Mouse (Mus musculus) forebrain, embryonic 14.5 days (tissue): ENCODE measurements at regions not wholly inside any gene's neighbourhood (a gene's known extent, or its start where the extent isn't known, plus 50 kb on each side); places are given as distances from the start of the nearest gene placed in this dataset.
A peak's percentile ranks its signal among the peaks of the same experiment; 100 is the strongest.

Source experiments
- ATAC-seq: fragments of 200-750 bp; cut with Nextera tagmentation; 2 replicates; pipeline ENCODE4 v1.8.0; 2017; ENCODE audit warnings: mild to moderate bottlenecking, moderate library complexity
- DNase-seq: peaks from one replicate; pipeline ENCODE4 v3.0.0-alpha.2; 2015; ENCODE audit warnings: low spot score
- H3K27ac ChIP-seq: fragments of 300-500 bp; sonication (generic); 2 replicates; pipeline ENCODE4 v1.5.1; 2014; ENCODE audit warnings: low read depth, mild to moderate bottlenecking, control low read depth, low read length, moderate library complexity
- H3K27me3 ChIP-seq: fragments of 300-500 bp; sonication (generic); replicated peaks from 2 replicates; pipeline ENCODE4 v1.6.1; 2014; ENCODE audit warnings: low read length, control low read depth, mixed read lengths; ENCODE audit not compliant: control insufficient read depth, insufficient read depth
- H3K36me3 ChIP-seq: fragments of 300-500 bp; sonication (generic); 2 replicates; pipeline ENCODE4 v1.6.1; 2014; ENCODE audit warnings: low read length, control low read depth; ENCODE audit not compliant: control insufficient read depth, insufficient read depth
- H3K4me1 ChIP-seq: fragments of 300-500 bp; sonication (generic); 2 replicates; pipeline ENCODE4 v1.6.1; 2014; ENCODE audit warnings: antibody characterized with exemption, low read length, control low read depth; ENCODE audit not compliant: control insufficient read depth, insufficient read depth
- H3K4me2 ChIP-seq: fragments of 300-500 bp; sonication (generic); 2 replicates; pipeline ENCODE4 v1.6.1; 2014; ENCODE audit warnings: mild to moderate bottlenecking, control low read depth, low read length
- H3K4me3 ChIP-seq: fragments of 300-500 bp; sonication (generic); 2 replicates; pipeline ENCODE4 v1.5.1; 2014; ENCODE audit warnings: low read depth, low read length, control low read depth
- H3K9ac ChIP-seq: fragments of 300-500 bp; sonication (generic); 2 replicates; pipeline ENCODE4 v1.6.1; 2014; ENCODE audit warnings: mild to moderate bottlenecking, low read length, control low read depth, moderate library complexity
- H3K9me3 ChIP-seq: fragments of 300-500 bp; sonication (generic); replicated peaks from 2 replicates; pipeline ENCODE4 v1.6.1; 2016; ENCODE audit warnings: low read length, control low read depth, mixed read lengths; ENCODE audit not compliant: control insufficient read depth
- WGBS: fragments of 180-500 bp; shearing (Covaris S2); extraction: QIAGEN DNeasy Blood & Tissue Kit; methylation state at CpG from one replicate; pipeline ENCODE4 v1.1.7; 2014; 5-methylcytosine and 5-hydroxymethylcytosine counted together

DNA sequence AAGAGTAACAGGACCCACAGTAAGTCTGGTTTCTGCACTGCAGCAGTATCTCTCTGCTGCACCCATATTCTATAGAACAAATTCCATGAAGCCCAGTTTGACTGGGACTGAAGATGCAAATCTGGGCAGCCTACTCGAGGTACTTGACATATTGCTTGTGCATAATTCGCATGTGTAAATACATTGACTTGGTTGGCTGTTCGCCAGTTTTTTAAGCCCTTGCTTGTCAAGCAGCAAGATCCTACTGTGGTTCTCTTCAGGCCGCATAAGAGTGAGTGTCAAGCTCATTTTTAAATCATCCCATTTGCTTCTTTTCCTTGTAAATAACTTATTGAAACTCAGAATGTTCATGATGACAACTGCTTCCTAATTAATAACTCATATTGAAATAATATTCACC lies 389.1 kb downstream of the Tns3 start:
- peak; percentile 60 for DNase-seq
- H3K9ac ChIP-seq, result no peak overlapping the region
- no peaks in the 10 kb centered on the region for H3K9me3 ChIP-seq
- H3K4me3 ChIP-seq, result no peak overlapping the region
- H3K36me3 ChIP-seq, result no peaks in the 10 kb centered on the region
- no peak overlapping the region for H3K27ac ChIP-seq
- WGBS, result 76% methylated on average over 4 of the region's 4 CpGs
- no peak overlapping the region for H3K4me2 ChIP-seq
- H3K27me3 ChIP-seq, result no peaks in the 10 kb centered on the region
- ATAC-seq, result peak; percentile 29; the same call in 1 of the 2 replicates
- H3K4me1 ChIP-seq, result no peaks in the 10 kb centered on the region

DNA sequence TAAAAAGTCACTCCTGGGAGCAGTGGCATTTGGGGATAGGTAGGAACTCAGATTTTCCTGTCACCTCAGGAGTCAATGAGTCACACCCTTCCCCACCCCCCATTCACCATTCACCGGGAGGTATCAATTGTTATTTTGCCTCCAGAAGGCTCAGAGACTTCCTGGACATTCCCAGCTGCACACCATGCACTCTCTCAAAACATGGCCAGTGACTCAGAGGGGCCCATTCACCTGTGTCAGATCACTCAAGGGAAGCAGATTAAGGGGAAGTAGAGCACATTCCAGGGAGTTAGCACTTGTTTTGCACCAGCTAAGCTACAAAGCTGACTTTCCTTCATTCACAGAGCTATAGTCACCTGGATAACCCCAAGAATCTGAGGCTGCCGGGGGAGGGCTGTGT lies 395.2 kb downstream of the Tns3 start:
- DNase-seq (no peak), ATAC-seq (no peak)
- Histone ChIP-seq H3K9me3 (no peaks in the 10 kb centered on the region), H3K36me3 (no peaks in the 10 kb centered on the region), H3K9ac (no peak overlapping the region), H3K27ac (no peak overlapping the region), H3K4me1 (no peaks in the 10 kb centered on the region), H3K27me3 (no peaks in the 10 kb centered on the region), H3K4me2 (no peak overlapping the region), H3K4me3 (no peak overlapping the region)
- WGBS, result 91% methylated on average over 2 of the region's 2 CpGs

DNA sequence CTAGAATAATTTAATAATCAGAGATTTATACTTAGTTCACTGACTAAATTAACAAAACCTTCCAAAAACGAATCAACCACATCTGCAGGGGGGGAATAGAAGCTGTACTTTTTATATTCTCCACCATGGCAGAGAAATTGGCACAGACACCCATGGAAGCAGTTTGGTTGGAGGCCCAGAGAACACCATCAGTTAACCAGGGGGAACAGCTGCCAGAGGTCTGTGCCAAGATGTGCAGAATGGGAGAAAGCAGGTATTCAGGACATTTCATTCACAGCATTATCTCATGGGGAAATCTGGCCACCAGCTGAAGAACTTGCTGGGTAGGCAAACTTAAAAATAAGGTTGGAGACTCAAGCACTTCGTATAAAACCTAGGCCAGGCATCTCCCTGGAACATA lies 410.3 kb downstream of the Tns3 start:
- ATAC-seq, result no peak
- H3K36me3 ChIP-seq, result no peaks in the 10 kb centered on the region
- WGBS, result 61% methylated on average over 2 of the region's 2 CpGs

DNA sequence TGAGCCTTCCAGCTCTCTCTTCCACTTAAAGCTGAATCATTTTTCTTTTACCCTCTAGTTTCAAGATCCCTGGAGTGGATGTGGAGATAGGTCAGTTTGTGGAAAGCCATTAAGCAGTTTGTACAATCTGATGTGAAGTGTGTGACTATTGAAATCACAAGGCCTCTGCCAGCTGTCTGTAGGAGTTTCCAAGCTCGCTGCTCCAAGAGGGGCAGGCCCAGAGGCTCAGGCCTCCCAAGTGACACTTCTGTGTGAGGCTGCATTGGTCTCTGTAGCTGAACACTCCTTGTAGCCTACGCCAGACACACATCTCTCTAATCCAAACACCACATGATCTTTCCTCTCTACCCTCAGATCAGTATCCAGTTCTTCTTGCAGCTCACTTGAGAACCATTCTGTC lies 413.0 kb downstream of the Tns3 start:
- H3K9me3 ChIP-seq, result no peaks in the 10 kb centered on the region
- no peak for DNase-seq
- no peak overlapping the region for H3K9ac ChIP-seq
- no peak overlapping the region for H3K27ac ChIP-seq
- no peak overlapping the region for H3K4me2 ChIP-seq
- H3K4me3 ChIP-seq, result no peak overlapping the region
- no peak for ATAC-seq
- 90% methylated on average over 2 of the region's 2 CpGs for WGBS
- no peaks in the 10 kb centered on the region for H3K27me3 ChIP-seq
- H3K4me1 ChIP-seq, result no peaks in the 10 kb centered on the region
- H3K36me3 ChIP-seq, result no peaks in the 10 kb centered on the region

More for the DNA sequence above, 410.3 kb downstream of the Tns3 start:
- Histone ChIP-seq H3K4me1 (no peaks in the 10 kb centered on the region), H3K27me3 (no peaks in the 10 kb centered on the region), H3K4me3 (no peak overlapping the region), H3K9me3 (no peaks in the 10 kb centered on the region), H3K27ac (no peak overlapping the region), H3K4me2 (no peak overlapping the region), H3K9ac (no peak overlapping the region)
- DNase-seq, result peak; percentile 36

DNA sequence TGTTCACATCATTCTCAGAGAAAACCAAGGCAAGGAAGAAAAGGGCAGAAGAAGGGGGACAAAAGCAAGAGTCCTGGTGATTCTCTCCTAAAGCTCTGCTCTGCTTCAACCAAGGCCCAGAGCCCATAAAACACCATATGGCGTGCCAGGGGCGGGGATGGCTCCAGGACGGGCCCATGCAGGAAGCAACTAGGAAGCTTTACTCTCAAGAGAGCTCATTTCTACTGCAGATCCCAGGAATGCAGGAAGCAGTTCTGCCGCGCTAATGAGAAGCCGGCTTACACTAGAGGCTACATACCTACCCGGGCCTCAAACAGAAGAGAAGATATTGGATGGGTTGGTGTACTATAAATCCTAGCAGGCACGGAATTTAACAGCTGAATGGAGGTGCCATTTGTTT lies 414.9 kb downstream of the Tns3 start:
- ATAC-seq, result no peak
- Histone ChIP-seq H3K4me3 (no peak overlapping the region), H3K9ac (no peak overlapping the region), H3K4me1 (no peaks in the 10 kb centered on the region), H3K9me3 (no peaks in the 10 kb centered on the region), H3K4me2 (no peak overlapping the region), H3K36me3 (no peaks in the 10 kb centered on the region), H3K27me3 (no peaks in the 10 kb centered on the region), H3K27ac (no peak overlapping the region)
- no peak for DNase-seq
- WGBS, result 83% methylated on average over 8 of the region's 8 CpGs

DNA sequence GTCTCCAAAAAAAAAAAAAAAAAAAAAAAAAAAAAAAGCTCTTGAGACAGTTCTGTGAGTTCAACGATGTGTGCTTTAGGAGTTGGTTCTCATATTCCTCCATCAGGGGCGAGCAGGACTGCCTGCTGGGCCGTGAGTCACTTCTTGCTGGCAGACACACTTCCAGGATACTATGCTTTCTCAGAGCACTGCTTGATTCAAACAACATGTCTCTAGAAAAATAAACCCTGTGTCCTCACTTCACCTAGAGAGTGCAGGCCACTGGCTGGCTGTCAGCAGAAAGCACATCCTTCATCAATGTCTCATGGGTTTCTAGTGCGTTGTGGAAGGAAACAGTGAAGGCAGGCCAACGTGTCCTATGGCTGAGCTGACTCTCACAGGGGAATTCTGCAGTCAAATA lies 416.8 kb downstream of the Tns3 start:
- no peaks in the 10 kb centered on the region for H3K36me3 ChIP-seq
- no peak overlapping the region for H3K4me2 ChIP-seq
- ATAC-seq, result no peak
- no peak overlapping the region for H3K27ac ChIP-seq
- H3K4me1 ChIP-seq, result no peaks in the 10 kb centered on the region
- no peak for DNase-seq
- no peak overlapping the region for H3K4me3 ChIP-seq
- no peaks in the 10 kb centered on the region for H3K9me3 ChIP-seq
- no peaks in the 10 kb centered on the region for H3K27me3 ChIP-seq
- no peak overlapping the region for H3K9ac ChIP-seq
- 69% methylated on average over 5 of the region's 5 CpGs for WGBS

DNA sequence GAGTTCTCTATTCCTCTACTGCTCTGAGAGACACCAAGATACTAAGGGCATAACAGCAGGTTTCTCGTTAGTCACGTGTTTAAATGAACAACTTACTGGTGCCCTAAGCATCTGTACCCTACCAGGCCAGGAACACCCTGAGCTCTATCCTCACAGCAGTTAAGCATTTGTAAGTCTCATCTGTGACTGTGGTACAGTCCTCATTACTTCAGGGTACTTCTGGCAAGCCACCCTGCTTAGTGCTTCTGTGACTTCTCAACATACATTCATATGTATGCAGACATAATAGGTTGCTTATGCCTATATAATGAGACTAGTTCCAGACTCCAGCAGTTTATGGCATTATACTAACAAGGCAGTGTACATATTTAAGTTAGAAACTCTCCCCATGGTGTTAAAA lies 417.3 kb downstream of the Tns3 start:
- DNase-seq (no peak), ATAC-seq (no peak)
- no peak overlapping the region for H3K4me2 ChIP-seq
- H3K4me3 ChIP-seq, result no peak overlapping the region
- no peaks in the 10 kb centered on the region for H3K36me3 ChIP-seq
- H3K27ac ChIP-seq, result no peak overlapping the region
- 69% methylated on average over 2 of the region's 2 CpGs for WGBS
- no peaks in the 10 kb centered on the region for H3K4me1 ChIP-seq
- H3K27me3 ChIP-seq, result no peaks in the 10 kb centered on the region
- H3K9me3 ChIP-seq, result no peaks in the 10 kb centered on the region
- no peak overlapping the region for H3K9ac ChIP-seq

DNA sequence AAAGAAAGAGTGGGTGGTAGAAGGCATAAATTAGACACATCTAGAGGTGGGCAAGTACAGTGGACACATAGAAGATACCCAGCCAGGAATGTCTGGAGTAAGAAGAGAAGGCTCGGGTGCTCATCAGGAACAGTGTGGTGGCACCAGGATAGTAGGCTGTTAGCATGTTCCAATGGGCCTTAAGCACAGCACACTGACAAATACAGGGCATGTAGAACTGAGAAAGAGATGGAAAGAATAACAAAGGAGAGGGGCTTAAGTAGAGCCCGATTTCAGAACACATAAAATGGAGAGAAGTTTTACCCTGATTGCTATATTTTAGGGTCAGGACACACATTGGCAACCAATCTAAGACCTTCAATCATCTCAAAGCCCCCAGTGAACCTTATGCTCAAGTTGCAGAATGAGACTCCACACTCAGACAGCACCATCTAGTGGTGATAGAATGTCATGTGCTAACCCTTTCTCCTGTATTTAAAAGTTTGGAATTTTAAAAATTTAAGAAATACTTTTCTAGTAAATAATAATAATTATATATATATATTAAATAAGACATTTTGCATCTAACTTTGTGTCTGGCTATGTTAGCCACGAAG lies 418.8 kb downstream of the Tns3 start:
- Histone ChIP-seq H3K36me3 (no peaks in the 10 kb centered on the region), H3K9me3 (no peaks in the 10 kb centered on the region), H3K27ac (no peak overlapping the region), H3K4me3 (no peak overlapping the region), H3K9ac (no peak overlapping the region), H3K27me3 (no peaks in the 10 kb centered on the region), H3K4me2 (no peak overlapping the region), H3K4me1 (no peaks in the 10 kb centered on the region)
- 44% methylated on average over 3 of the region's 3 CpGs for WGBS
- peak; percentile 81 for DNase-seq
- ATAC-seq, result peak; percentile 65; the same call in 1 of the 2 replicates

DNA sequence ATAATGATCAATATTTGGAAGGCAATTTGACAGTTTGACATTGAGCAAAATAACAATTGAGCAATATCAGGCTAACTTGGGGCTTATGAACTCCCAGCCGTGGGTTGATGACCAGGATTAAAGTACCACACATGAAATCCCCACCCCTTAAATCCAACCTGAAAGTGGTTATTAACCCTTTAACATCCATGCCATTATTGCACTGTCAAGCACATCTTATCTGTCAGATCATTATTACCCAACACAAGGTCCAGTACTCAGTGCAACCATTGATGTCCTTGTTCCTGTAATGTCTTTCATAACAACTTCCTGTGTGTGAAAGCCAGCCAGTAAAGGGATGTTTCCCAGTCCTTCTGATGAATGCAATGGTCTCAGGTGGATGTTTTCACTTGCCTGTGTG lies 425.8 kb downstream of the Tns3 start:
- Histone ChIP-seq H3K4me3 (no peak overlapping the region), H3K4me1 (no peaks in the 10 kb centered on the region), H3K9ac (no peak overlapping the region), H3K27ac (no peak overlapping the region), H3K4me2 (no peak overlapping the region), H3K27me3 (no peaks in the 10 kb centered on the region), H3K9me3 (no peaks in the 10 kb centered on the region), H3K36me3 (no peaks in the 10 kb centered on the region)
- 73% methylated on average over 1 of the region's 1 CpGs for WGBS
- DNase-seq (no peak), ATAC-seq (no peak)
